ENCODE assay signal across 24 mouse cellular contexts in the genomic region with DNA sequence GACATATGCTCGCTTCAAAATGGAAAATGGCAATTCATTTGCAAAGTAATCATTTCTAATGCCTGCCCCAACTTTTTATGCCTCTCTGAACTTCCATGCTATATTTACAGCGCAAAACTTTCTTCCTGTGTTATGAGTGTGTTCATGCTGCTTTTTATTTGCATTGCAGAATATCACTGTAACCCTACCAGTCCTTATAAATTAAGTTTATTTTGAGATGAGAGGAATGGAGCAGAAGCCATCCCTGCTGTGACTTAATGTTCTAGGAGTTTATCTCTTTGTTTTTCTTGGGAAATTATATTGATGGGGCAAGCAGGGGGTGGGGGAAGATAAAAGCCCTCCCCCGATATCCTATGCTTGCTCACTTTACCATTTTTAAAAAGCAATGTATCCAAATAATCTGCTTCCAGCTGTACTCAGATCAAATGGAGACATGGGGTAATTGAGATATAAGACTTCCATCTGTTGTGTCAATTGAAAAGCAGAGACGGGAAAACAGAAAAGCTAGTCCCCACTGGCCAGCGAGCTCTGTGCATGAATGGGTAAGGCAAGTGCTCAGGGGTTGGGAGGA.
DNase-seq lines count a peak whose midpoint lies in the region; ATAC-seq and TF ChIP-seq lines count a peak whose summit lies in the region.
"Had no signal": no experiment of that assay in that cellular context is flagged by ENCODE, and none has a peak within 500 bp of the region (broad histone marks: within the 10 kb centered on the region; RNA-seq: fewer than 3 reads in every experiment).

No protein-coding gene starts in this region.

- ATAC-seq in lung, embryonic 14.5 days (ENCODE audit: insufficient read depth) = peak; percentile 58; the same call in 1 of the 2 replicates
- ATAC-seq in lung, embryonic 16.5 days (ENCODE audit: low read depth) = peak; percentile 88
- ATAC-seq in megakaryocyte, adult 5-6 weeks (ENCODE audit: poor library complexity, severe bottlenecking) = no peak
- ATAC-seq: activated CD4-positive, CD25-positive, alpha-beta regulatory T cell, adult 4 months; CD4-positive, CD25-positive, alpha-beta regulatory T cell, adult 4 months; forebrain, embryonic 13.5 days; Patski had no signal

- no peak overlapping the region for H3K9ac ChIP-seq in lung, embryonic 14.5 days
- no peak overlapping the region for H3K9ac ChIP-seq in lung, embryonic 16.5 days (ENCODE audit: low read length)
- H3K9ac ChIP-seq: embryonic facial prominence, embryonic 12.5 days; forebrain, embryonic 13.5 days had no signal

- no peak overlapping the region for H3K4me2 ChIP-seq in lung, embryonic 14.5 days
- no peak overlapping the region for H3K4me2 ChIP-seq in lung, embryonic 16.5 days (ENCODE audit: low read depth, low read length)
- H3K4me2 ChIP-seq: embryonic facial prominence, embryonic 12.5 days; forebrain, embryonic 13.5 days had no signal

- H3K27ac ChIP-seq in lung, embryonic 14.5 days (ENCODE audit: low read depth) = no peak overlapping the region
- H3K27ac ChIP-seq in lung, embryonic 16.5 days (ENCODE audit: low read length) = no peak overlapping the region
- H3K27ac ChIP-seq: embryonic facial prominence, embryonic 10.5 days; embryonic facial prominence, embryonic 12.5 days; forebrain, embryonic 13.5 days had no signal

- TF ChIP-seq POLR2A in lung, adult 2 months (IDR thresholded peaks at IDR 0.05; ENCODE audit: borderline replicate concordance, extremely low read depth, low read depth, low read length) = no peak

- no peaks in the 10 kb centered on the region for H3K27me3 ChIP-seq in lung, embryonic 14.5 days (ENCODE audit: insufficient read depth, low read length)
- no peaks in the 10 kb centered on the region for H3K27me3 ChIP-seq in lung, embryonic 16.5 days (ENCODE audit: control insufficient read depth, insufficient read depth, low read depth, low read length)
- H3K27me3 ChIP-seq in megakaryocyte, embryonic 14.5 days (replicated peaks) = no peaks in the 10 kb centered on the region
- H3K27me3 ChIP-seq: embryonic facial prominence, embryonic 12.5 days; forebrain, embryonic 13.5 days had no signal

- H3K9me3 ChIP-seq in lung, embryonic 14.5 days (ENCODE audit: low read depth, low read length) = no peaks in the 10 kb centered on the region
- no peaks in the 10 kb centered on the region for H3K9me3 ChIP-seq in lung, embryonic 16.5 days (ENCODE audit: control insufficient read depth, low read length)
- H3K9me3 ChIP-seq in megakaryocyte, embryonic 14.5 days = no peaks in the 10 kb centered on the region
- H3K9me3 ChIP-seq: embryonic facial prominence, embryonic 12.5 days; forebrain, embryonic 13.5 days had no signal

- H3K4me3 ChIP-seq in lung, embryonic 14.5 days (ENCODE audit: low read depth, low read length) = no peak overlapping the region
- H3K4me3 ChIP-seq in lung, adult 2 months (replicated peaks; ENCODE audit: extremely low read depth, low read depth, low read length) = no peak overlapping the region
- H3K4me3 ChIP-seq in lung, embryonic 16.5 days (ENCODE audit: low read length) = no peak overlapping the region
- H3K4me3 ChIP-seq in megakaryocyte, embryonic 14.5 days (replicated peaks) = peak overlapping the region; percentile 62
- H3K4me3 ChIP-seq: embryonic facial prominence, embryonic 10.5 days; embryonic facial prominence, embryonic 12.5 days; forebrain, embryonic 13.5 days had no signal

- no peaks in the 10 kb centered on the region for H3K36me3 ChIP-seq in lung, embryonic 14.5 days (ENCODE audit: insufficient read depth)
- no peaks in the 10 kb centered on the region for H3K36me3 ChIP-seq in lung, embryonic 16.5 days (ENCODE audit: control insufficient read depth, insufficient read depth, low read length)
- no peaks in the 10 kb centered on the region for H3K36me3 ChIP-seq in megakaryocyte, embryonic 14.5 days (replicated peaks; ENCODE audit: low read length)
- H3K36me3 ChIP-seq: embryonic facial prominence, embryonic 10.5 days; embryonic facial prominence, embryonic 12.5 days; G1E had no signal

- peak; percentile 13 for DNase-seq in heart, adult 11 months
- no peak for DNase-seq in heart, adult 18-20 months
- peak; percentile 33 for DNase-seq in lung, embryonic 14.5 days
- no peak for DNase-seq in lung, adult 2 months
- DNase-seq in lung, postnatal 25 days (ENCODE audit: low spot score) = no peak
- DNase-seq: adrenal gland, adult 8-10 months; adrenal gland, postnatal 14 days; adrenal gland, postnatal 36 days; B cell, adult 2 months; cerebellum, adult 11-12 months; cerebellum, adult 2 months; cerebellum, adult 9-10 months; cerebellum, postnatal 10 days; cerebellum, postnatal 25 days had no signal

- TF ChIP-seq CTCF in lung, embryonic 14.5 days (IDR thresholded peaks at IDR 0.05; ENCODE audit: low read depth) = no peak
- TF ChIP-seq CTCF in lung, adult 2 months (IDR thresholded peaks at IDR 0.05; ENCODE audit: insufficient read depth, low read length) = no peak

- no peaks in the 10 kb centered on the region for H3K4me1 ChIP-seq in lung, embryonic 14.5 days (ENCODE audit: insufficient read depth)
- H3K4me1 ChIP-seq in lung, adult 2 months (ENCODE audit: control insufficient read depth, insufficient read depth, low read length) = no peaks in the 10 kb centered on the region
- no peaks in the 10 kb centered on the region for H3K4me1 ChIP-seq in lung, embryonic 16.5 days (replicated peaks; ENCODE audit: control insufficient read depth, insufficient read depth, low read length)
- H3K4me1 ChIP-seq in megakaryocyte, embryonic 14.5 days = no peaks in the 10 kb centered on the region
- H3K4me1 ChIP-seq: embryonic facial prominence, embryonic 10.5 days; embryonic facial prominence, embryonic 12.5 days; forebrain, embryonic 13.5 days had no signal

- 63% methylated on average over 5 of the region's 5 CpGs for WGBS in lung, embryonic 14.5 days
- 72% methylated on average over 5 of the region's 5 CpGs for WGBS in lung, adult 2 months
- 61% methylated on average over 5 of the region's 5 CpGs for WGBS in lung, embryonic 16.5 days

Comparison
In these comparisons a context has a peak if more than half of its experiments do, and no peak if none do; other contexts are left out.
1. DNase-seq: peak in heart, adult 11 months (single experiment) and lung, embryonic 14.5 days (single experiment); none in heart, adult 18-20 months (0 of 2), lung, adult 2 months (single experiment) and lung, postnatal 25 days (single experiment).